Mouse (Mus musculus) embryonic facial prominence, embryonic 12.5 days (tissue): ENCODE data around the gene Abi3bp. TPM values are rescaled to one million over a fixed set of nuclear protein-coding genes. Genes with fewer than 3 reads are reported as not detected.

Experiments
- ATAC-seq: fragments of 200-750 bp; cut with Nextera tagmentation; 2 replicates; pipeline ENCODE4 v1.8.0; 2017; ENCODE audit not compliant: insufficient number of reproducible peaks, insufficient read depth, low FRiP score, low TSS enrichment
- H3K27ac ChIP-seq: fragments of 300-500 bp; sonication (generic); 2 replicates; pipeline ENCODE4 v1.5.1; 2016; ENCODE audit warnings: mild to moderate bottlenecking
- H3K27me3 ChIP-seq: fragments of 300-500 bp; sonication (generic); 2 replicates; pipeline ENCODE4 v1.6.1; 2016; ENCODE audit warnings: mild to moderate bottlenecking, moderate library complexity
- H3K36me3 ChIP-seq: fragments of 300-500 bp; sonication (generic); 2 replicates; pipeline ENCODE4 v1.6.1; 2016; ENCODE audit warnings: mild to moderate bottlenecking
- H3K4me1 ChIP-seq: fragments of 300-500 bp; sonication (generic); 2 replicates; pipeline ENCODE4 v1.6.1; 2016
- H3K4me2 ChIP-seq: fragments of 300-500 bp; sonication (generic); replicated peaks from 2 replicates; pipeline ENCODE4 v1.6.1; 2016; ENCODE audit warnings: mild to moderate bottlenecking, moderate library complexity
- H3K4me3 ChIP-seq: fragments of 300-500 bp; sonication (generic); 2 replicates; pipeline ENCODE4 v1.5.1; 2016; ENCODE audit warnings: mild to moderate bottlenecking
- H3K9ac ChIP-seq: fragments of 300-500 bp; sonication (generic); 2 replicates; pipeline ENCODE4 v1.6.1; 2016; ENCODE audit warnings: mild to moderate bottlenecking, moderate library complexity
- H3K9me3 ChIP-seq: fragments of 300-500 bp; sonication (generic); 2 replicates; pipeline ENCODE4 v1.6.1; 2016; ENCODE audit warnings: mild to moderate bottlenecking, moderate library complexity
- WGBS: fragments of 180-500 bp; shearing (Covaris S2); methylation state at CpG from one replicate; pipeline ENCODE4 v1.1.7; 2016; 5-methylcytosine and 5-hydroxymethylcytosine counted together
- polyA plus RNA-seq: library from polyadenylated mRNA; unstranded; fragments of >200 nt; fragmentation: Nextera tagmentation; extraction: Ambion mirVana; gene quantifications from 2 replicates; pipeline ENCODE4 v1.2.1, GENCODE M21; 2016

Abi3bp gene
- polyA plus RNA-seq, 1 experiment from 2014 or later, result 2.6 TPM

- no peaks in the 10 kb centered on the region for H3K27me3 ChIP-seq
- no peak overlapping the region for H3K9ac ChIP-seq
- H3K4me2 ChIP-seq, result no peak overlapping the region
- ATAC-seq, result no peak
- no peak overlapping the region for H3K4me3 ChIP-seq
- H3K36me3 ChIP-seq, result no peaks in the 10 kb centered on the region
- H3K27ac ChIP-seq, result no peak overlapping the region
- no peaks in the 10 kb centered on the region for H3K9me3 ChIP-seq
- WGBS, result 82% methylated on average over 9 of the region's 9 CpGs
- no peaks in the 10 kb centered on the region for H3K4me1 ChIP-seq
Observed at GRCm38 (mm10) chr16:56518024-56518423, 40.3 kb downstream of the Abi3bp start.

GRCm38 (mm10) chr16:56524359-56524758, 46.7 kb downstream of the Abi3bp start:
- H3K27ac ChIP-seq, result no peak overlapping the region
- H3K4me2 ChIP-seq, result no peak overlapping the region
- no peaks in the 10 kb centered on the region for H3K9me3 ChIP-seq
- H3K27me3 ChIP-seq, result no peaks in the 10 kb centered on the region
- ATAC-seq, result no peak
- H3K4me3 ChIP-seq, result no peak overlapping the region
- no peaks in the 10 kb centered on the region for H3K4me1 ChIP-seq
- H3K36me3 ChIP-seq, result no peaks in the 10 kb centered on the region
- 41% methylated on average over 8 of the region's 8 CpGs for WGBS
- no peak overlapping the region for H3K9ac ChIP-seq

- no peak overlapping the region for H3K9ac ChIP-seq
- no peaks in the 10 kb centered on the region for H3K4me1 ChIP-seq
- no peak overlapping the region for H3K27ac ChIP-seq
- no peaks in the 10 kb centered on the region for H3K27me3 ChIP-seq
- H3K4me3 ChIP-seq, result no peak overlapping the region
- no peak for ATAC-seq
- H3K4me2 ChIP-seq, result no peak overlapping the region
- no peaks in the 10 kb centered on the region for H3K36me3 ChIP-seq
- WGBS, result 90% methylated on average over 1 of the region's 1 CpGs
- no peaks in the 10 kb centered on the region for H3K9me3 ChIP-seq
Observed at GRCm38 (mm10) chr16:56526482-56526881, 48.8 kb downstream of the Abi3bp start.

- H3K9me3 ChIP-seq, result no peaks in the 10 kb centered on the region
- no peak for ATAC-seq
- H3K4me1 ChIP-seq, result no peaks in the 10 kb centered on the region
- H3K36me3 ChIP-seq, result no peaks in the 10 kb centered on the region
- no peak overlapping the region for H3K4me2 ChIP-seq
- 70% methylated on average over 3 of the region's 3 CpGs for whole genome bisulfite sequencing
- no peaks in the 10 kb centered on the region for H3K27me3 ChIP-seq
- H3K9ac ChIP-seq, result no peak overlapping the region
- H3K27ac ChIP-seq, result no peak overlapping the region
- H3K4me3 ChIP-seq, result no peak overlapping the region
Observed at GRCm38 (mm10) chr16:56528079-56528688, 50.5 kb downstream of the Abi3bp start.

GRCm38 (mm10) chr16:56579536-56579935, 101.9 kb downstream of the Abi3bp start:
- Histone ChIP-seq H3K36me3 (no peaks in the 10 kb centered on the region), H3K27ac (no peak overlapping the region), H3K9ac (no peak overlapping the region), H3K4me2 (no peak overlapping the region), H3K4me1 (no peaks in the 10 kb centered on the region), H3K9me3 (no peaks in the 10 kb centered on the region), H3K4me3 (no peak overlapping the region), H3K27me3 (no peaks in the 10 kb centered on the region)
- ATAC-seq, result no peak
- 71% methylated on average over 1 of the region's 1 CpGs for WGBS

GRCm38 (mm10) chr16:56593581-56593980, 115.9 kb downstream of the Abi3bp start:
- no peak for ATAC-seq
- WGBS, result 84% methylated on average over 5 of the region's 5 CpGs
- Histone ChIP-seq H3K9me3 (no peaks in the 10 kb centered on the region), H3K36me3 (no peaks in the 10 kb centered on the region), H3K4me3 (no peak overlapping the region), H3K9ac (no peak overlapping the region), H3K27ac (no peak overlapping the region), H3K27me3 (no peaks in the 10 kb centered on the region), H3K4me2 (no peak overlapping the region), H3K4me1 (no peaks in the 10 kb centered on the region)

GRCm38 (mm10) chr16:56594866-56595265, 117.2 kb downstream of the Abi3bp start:
- WGBS, result 84% methylated on average over 6 of the region's 6 CpGs
- H3K9me3 ChIP-seq, result no peaks in the 10 kb centered on the region
- no peak overlapping the region for H3K4me3 ChIP-seq

GRCm38 (mm10) chr16:56598427-56598826, 120.7 kb downstream of the Abi3bp start:
- WGBS, result 93% methylated on average over 4 of the region's 4 CpGs
- Histone ChIP-seq H3K4me3 (no peak overlapping the region), H3K4me2 (no peak overlapping the region), H3K36me3 (no peaks in the 10 kb centered on the region), H3K27ac (no peak overlapping the region), H3K4me1 (no peaks in the 10 kb centered on the region), H3K9me3 (no peaks in the 10 kb centered on the region), H3K27me3 (no peaks in the 10 kb centered on the region), H3K9ac (no peak overlapping the region)
- no peak for ATAC-seq

More at GRCm38 (mm10) chr16:56594866-56595265, 117.2 kb downstream of the Abi3bp start:
- no peak overlapping the region for H3K9ac ChIP-seq
- no peak overlapping the region for H3K4me2 ChIP-seq
- H3K36me3 ChIP-seq, result no peaks in the 10 kb centered on the region
- H3K27me3 ChIP-seq, result no peaks in the 10 kb centered on the region
- H3K4me1 ChIP-seq, result no peaks in the 10 kb centered on the region
- H3K27ac ChIP-seq, result no peak overlapping the region
- ATAC-seq, result no peak

GRCm38 (mm10) chr16:56602394-56602793, 124.7 kb downstream of the Abi3bp start:
- Histone ChIP-seq H3K4me1 (no peaks in the 10 kb centered on the region), H3K36me3 (no peaks in the 10 kb centered on the region), H3K27ac (no peak overlapping the region), H3K9ac (no peak overlapping the region), H3K4me2 (no peak overlapping the region), H3K27me3 (no peaks in the 10 kb centered on the region), H3K4me3 (no peak overlapping the region), H3K9me3 (no peaks in the 10 kb centered on the region)
- no peak for ATAC-seq
- WGBS, result 77% methylated on average over 1 of the region's 1 CpGs

- WGBS, result 84% methylated on average over 8 of the region's 8 CpGs
- no peak for ATAC-seq
Observed at GRCm38 (mm10) chr16:56610572-56610971, 132.9 kb downstream of the Abi3bp start.

GRCm38 (mm10) chr16:56611096-56611867, 133.6 kb downstream of the Abi3bp start:
- no peak overlapping the region for H3K4me3 ChIP-seq
- no peak overlapping the region for H3K4me2 ChIP-seq
- no peaks in the 10 kb centered on the region for H3K9me3 ChIP-seq
- no peak for ATAC-seq
- H3K4me1 ChIP-seq, result no peaks in the 10 kb centered on the region
- H3K9ac ChIP-seq, result no peak overlapping the region
- H3K27me3 ChIP-seq, result no peaks in the 10 kb centered on the region
- no peak overlapping the region for H3K27ac ChIP-seq
- no peaks in the 10 kb centered on the region for H3K36me3 ChIP-seq
- WGBS, result 57% methylated on average over 10 of the region's 10 CpGs

More at GRCm38 (mm10) chr16:56610572-56610971, 132.9 kb downstream of the Abi3bp start:
- H3K9me3 ChIP-seq, result no peaks in the 10 kb centered on the region
- H3K36me3 ChIP-seq, result no peaks in the 10 kb centered on the region
- no peak overlapping the region for H3K27ac ChIP-seq
- no peak overlapping the region for H3K9ac ChIP-seq
- H3K4me2 ChIP-seq, result no peak overlapping the region
- H3K4me3 ChIP-seq, result no peak overlapping the region
- no peaks in the 10 kb centered on the region for H3K27me3 ChIP-seq
- H3K4me1 ChIP-seq, result no peaks in the 10 kb centered on the region

GRCm38 (mm10) chr16:56638544-56638943, 160.9 kb downstream of the Abi3bp start:
- Histone ChIP-seq H3K4me3 (no peak overlapping the region), H3K9me3 (no peaks in the 10 kb centered on the region), H3K27ac (no peak overlapping the region), H3K36me3 (no peaks in the 10 kb centered on the region), H3K4me2 (no peak overlapping the region), H3K4me1 (no peaks in the 10 kb centered on the region), H3K27me3 (no peaks in the 10 kb centered on the region), H3K9ac (no peak overlapping the region)
- ATAC-seq, result no peak
- 94% methylated on average over 3 of the region's 3 CpGs for WGBS
